Mouse (Mus musculus): ENCODE results near the gene Atrn.

- TF ChIP-seq POLR2A (IDR thresholded peaks at IDR 0.05; ENCODE audit: borderline replicate concordance, extremely low read depth, low read depth, low read length) (no peak), CTCF (IDR thresholded peaks at IDR 0.05; ENCODE audit: insufficient read depth, low read length) (no peak)
Observed at GRCm38 (mm10) chr2:131053851-131054645, 147.8 kb downstream of the Atrn start.

Measured in lung, adult 2 months (tissue).